Mouse (Mus musculus) spleen, postnatal 14 days (tissue): ENCODE measurements around the gene Steap4.
"Not testable (repeated sequence)": the region's sequence is repeated elsewhere in the genome, so short reads cannot be mapped to it uniquely, and the experiment has no call there.

Source experiments
- DNase-seq, 2 experiments: peaks; one replicate each; pipeline ENCODE4 v3.0.0; 2021 to 2022; ENCODE audit warnings: low spot score in 2 of 2

The Steap4 gene

GRCm38 (mm10) chr5:7988415-7988814 is 28.2 kb downstream of the Steap4 start:
- DNase-seq = no peak

- not testable (repeated sequence) for DNase-seq
Observed at GRCm38 (mm10) chr5:7991631-7992030, 31.4 kb downstream of the Steap4 start.

- DNase-seq = no peak
Observed at GRCm38 (mm10) chr5:7993766-7994165, 33.5 kb downstream of the Steap4 start.

- no peak for DNase-seq
Observed at GRCm38 (mm10) chr5:7995288-7995897, 35.1 kb downstream of the Steap4 start.

- no peak for DNase-seq
Observed at GRCm38 (mm10) chr5:7996401-7997044, 36.3 kb downstream of the Steap4 start.

- no peak for DNase-seq
Observed at GRCm38 (mm10) chr5:7997086-7997485, 36.8 kb downstream of the Steap4 start.

- DNase-seq = no peak
Observed at GRCm38 (mm10) chr5:8000466-8000865, 40.2 kb downstream of the Steap4 start.

- no peak for DNase-seq
Observed at GRCm38 (mm10) chr5:8002827-8003226, 42.6 kb downstream of the Steap4 start.

GRCm38 (mm10) chr5:8013276-8013675 is 53.0 kb downstream of the Steap4 start:
- DNase-seq = no peak
